Mouse (Mus musculus) bone marrow macrophage, adult 2 months (primary cell): Measurements from ENCODE around the gene Ptprg.

Experiments
- CTCF ChIP-seq: IDR thresholded peaks from 2 replicates; pipeline ENCODE4 v1.5.1; 2012; ENCODE audit warnings: low read depth, mild to moderate bottlenecking, low read length, moderate library complexity
- POLR2A ChIP-seq: IDR thresholded peaks from 2 replicates; pipeline ENCODE4 v1.6.1; 2012; ENCODE audit warnings: mild to moderate bottlenecking, low read depth, low read length, borderline replicate concordance

GRCm38 (mm10) chr14:11865332-11865731 is 312.0 kb downstream of the Ptprg start:
- TF ChIP-seq CTCF = no peak
- no peak for TF ChIP-seq POLR2A
